Mouse (Mus musculus) neural tube, embryonic 11.5 days (tissue): ENCODE data around the gene Tspan10. TPM values are rescaled to one million over a fixed set of nuclear protein-coding genes. Genes with fewer than 3 reads are reported as not detected.
A peak's percentile ranks its signal among the peaks of the same experiment; 100 is the strongest.

Source experiments
- ATAC-seq: fragments of 200-750 bp; cut with Nextera tagmentation; 2 replicates; pipeline ENCODE4 v1.8.0; 2017; ENCODE audit warnings: moderate number of reproducible peaks, mild to moderate bottlenecking, moderate TSS enrichment, moderate library complexity; ENCODE audit not compliant: insufficient read depth, low FRiP score, low TSS enrichment
- DNase-seq: peaks from one replicate; pipeline ENCODE4 v3.0.0-alpha.2; 2015; ENCODE audit warnings: low spot score
- H3K27ac ChIP-seq: fragments of 300-500 bp; sonication (generic); 2 replicates; pipeline ENCODE4 v1.5.1; 2014; ENCODE audit warnings: low read depth, mild to moderate bottlenecking, low read length
- H3K27me3 ChIP-seq: fragments of 300-500 bp; sonication (generic); 2 replicates; pipeline ENCODE4 v1.6.1; 2014; ENCODE audit warnings: mild to moderate bottlenecking, low read length, mixed read lengths; ENCODE audit not compliant: control insufficient read depth, insufficient read depth
- H3K36me3 ChIP-seq: fragments of 300-500 bp; sonication (generic); 2 replicates; pipeline ENCODE4 v1.6.1; 2014; ENCODE audit warnings: mild to moderate bottlenecking, low read length, moderate library complexity, mixed read lengths; ENCODE audit not compliant: control insufficient read depth, insufficient read depth
- H3K4me1 ChIP-seq: fragments of 300-500 bp; sonication (generic); 2 replicates; pipeline ENCODE4 v1.6.1; 2014; ENCODE audit warnings: low read length, mixed read lengths; ENCODE audit not compliant: control insufficient read depth, insufficient read depth
- H3K4me2 ChIP-seq: fragments of 300-500 bp; sonication (generic); 2 replicates; pipeline ENCODE4 v1.6.1; 2014; ENCODE audit warnings: low read depth, mild to moderate bottlenecking, moderate library complexity
- H3K4me3 ChIP-seq: fragments of 300-500 bp; sonication (generic); 2 replicates; pipeline ENCODE4 v1.5.1; 2014; ENCODE audit warnings: low read depth, low read length
- H3K9ac ChIP-seq: fragments of 300-500 bp; sonication (generic); 2 replicates; pipeline ENCODE4 v1.6.1; 2014; ENCODE audit warnings: mild to moderate bottlenecking, low read length
- H3K9me3 ChIP-seq: fragments of 300-500 bp; sonication (generic); 2 replicates; pipeline ENCODE4 v1.6.1; 2016; ENCODE audit warnings: low read length; ENCODE audit not compliant: control insufficient read depth
- WGBS: fragments of 180-500 bp; shearing (Covaris S2); extraction: QIAGEN DNeasy Blood & Tissue Kit; methylation state at CpG from one replicate; pipeline ENCODE4 v1.1.7; 2014; 5-methylcytosine and 5-hydroxymethylcytosine counted together
- polyA plus RNA-seq: library from polyadenylated mRNA; unstranded; fragments of >200 nt; fragmentation: Nextera tagmentation; extraction: Ambion mirVana; gene quantifications from 2 replicates; pipeline ENCODE4 v1.2.1, GENCODE M21; 2014

Gene Tspan10
- polyA plus RNA-seq, 1 experiment from 2014 or later = not detected

- no peak for ATAC-seq
- no peaks in the 10 kb centered on the region for H3K9me3 ChIP-seq
- H3K27ac ChIP-seq = no peak overlapping the region; the same call in 1 of the 2 replicates
- peak overlapping the region; percentile 39; the same call in 1 of the 2 replicates for H3K9ac ChIP-seq
- H3K27me3 ChIP-seq = no peaks in the 10 kb centered on the region
- H3K4me1 ChIP-seq = peaks cover 15% of the 10 kb centered on the region
- WGBS = 27% methylated on average over 3 of the region's 3 CpGs
- peak overlapping the region; percentile 88 for H3K4me3 ChIP-seq
- H3K36me3 ChIP-seq = peaks cover 14% of the 10 kb centered on the region
- H3K4me2 ChIP-seq = peak overlapping the region; percentile 97
- DNase-seq = no peak
Observed at GRCm38 (mm10) chr11:120492878-120493203, 50.4 kb downstream of the Tspan10 start.

GRCm38 (mm10) chr11:120493351-120493750, 50.9 kb downstream of the Tspan10 start:
- Histone ChIP-seq H3K4me1 (peaks cover 15% of the 10 kb centered on the region), H3K27me3 (no peaks in the 10 kb centered on the region), H3K4me2 (peak overlapping the region; percentile 97), H3K9ac (peak overlapping the region; percentile 39; the same call in 1 of the 2 replicates), H3K36me3 (peaks cover 18% of the 10 kb centered on the region), H3K27ac (no peak overlapping the region), H3K4me3 (0 out of 2 replicates have a peak overlapping the region, but pooled peaks have one; percentile 88), H3K9me3 (no peaks in the 10 kb centered on the region)
- DNase-seq (no peak), ATAC-seq (no peak)
- 62% methylated on average over 3 of the region's 3 CpGs for WGBS

GRCm38 (mm10) chr11:120493911-120494310, 51.5 kb downstream of the Tspan10 start:
- WGBS = 92% methylated on average over 3 of the region's 3 CpGs
- Histone ChIP-seq H3K9me3 (no peaks in the 10 kb centered on the region), H3K4me2 (no peak overlapping the region), H3K36me3 (peaks cover 20% of the 10 kb centered on the region), H3K4me3 (no peak overlapping the region), H3K27me3 (no peaks in the 10 kb centered on the region), H3K4me1 (peaks cover 15% of the 10 kb centered on the region), H3K27ac (no peak overlapping the region), H3K9ac (no peak overlapping the region)
- DNase-seq (no peak), ATAC-seq (no peak)

Other genes starting within 250 kb of the Tspan10 start
- 19.7 and 22.7 TPM in 2 replicates for gene Bahcc1, start 209.7 kb upstream of the Tspan10 start, polyA plus RNA-seq
- 3,675 and 3,804 TPM in 2 replicates for gene Actg1, start 94.1 kb upstream of the Tspan10 start, polyA plus RNA-seq
- 0.42 and 0.81 TPM in 2 replicates for gene Fscn2, start 81.1 kb upstream of the Tspan10 start, polyA plus RNA-seq
- gene Faap100, start 63.9 kb upstream of the Tspan10 start, polyA plus RNA-seq = 34.5 and 39.5 TPM in 2 replicates
- 44.7 and 51.0 TPM in 2 replicates for gene Nploc4, start 4.9 kb upstream of the Tspan10 start, polyA plus RNA-seq
- 0.65 TPM in 1 of 2 replicates, not detected in the other for gene Pde6g, start 10.9 kb downstream of the Tspan10 start, polyA plus RNA-seq
- gene Oxld1, start 15.4 kb downstream of the Tspan10 start, polyA plus RNA-seq = 12.0 and 14.4 TPM in 2 replicates
- gene Ccdc137, start 15.5 kb downstream of the Tspan10 start, polyA plus RNA-seq = 26.4 and 29.0 TPM in 2 replicates
- 61.2 and 65.7 TPM in 2 replicates for gene Arl16, start 25.0 kb downstream of the Tspan10 start, polyA plus RNA-seq
- gene Mrpl12, start 42.0 kb downstream of the Tspan10 start, polyA plus RNA-seq = 142 and 145 TPM in 2 replicates
- gene Slc25a10, start 49.2 kb downstream of the Tspan10 start, polyA plus RNA-seq = 41.4 and 49.5 TPM in 2 replicates
- gene Gcgr, start 88.1 kb downstream of the Tspan10 start, polyA plus RNA-seq = 0.19 and 0.24 TPM in 2 replicates
- gene Mcrip1, start 107.1 kb downstream of the Tspan10 start, polyA plus RNA-seq = 244 and 251 TPM in 2 replicates
- not detected in 2 replicates for gene Ppp1r27, start 108.5 kb downstream of the Tspan10 start, polyA plus RNA-seq
- 562 and 566 TPM in 2 replicates for gene P4hb, start 130.6 kb downstream of the Tspan10 start, polyA plus RNA-seq
- 686 and 719 TPM in 2 replicates for gene Arhgdia, start 139.0 kb downstream of the Tspan10 start, polyA plus RNA-seq
- 669 and 698 TPM in 2 replicates for gene Alyref, start 155.7 kb downstream of the Tspan10 start, polyA plus RNA-seq
- gene Anapc11, start 155.8 kb downstream of the Tspan10 start, polyA plus RNA-seq = 198 and 199 TPM in 2 replicates
- gene Npb, start 165.8 kb downstream of the Tspan10 start, polyA plus RNA-seq = 0.78 TPM in 1 of 2 replicates, not detected in the other
- 109 and 118 TPM in 2 replicates for gene Pcyt2, start 175.3 kb downstream of the Tspan10 start, polyA plus RNA-seq
- gene Sirt7, start 182.6 kb downstream of the Tspan10 start, polyA plus RNA-seq = 37.2 and 39.0 TPM in 2 replicates
- gene Mafg, start 191.0 kb downstream of the Tspan10 start, polyA plus RNA-seq = 26.5 and 27.5 TPM in 2 replicates
- gene Pycr1, start 201.1 kb downstream of the Tspan10 start, polyA plus RNA-seq = 31.8 and 33.8 TPM in 2 replicates
- gene Myadml2, start 205.5 kb downstream of the Tspan10 start, polyA plus RNA-seq = 0.89 TPM in 1 of 2 replicates, not detected in the other
- gene Notum, start 218.5 kb downstream of the Tspan10 start, polyA plus RNA-seq = 2.6 and 3.0 TPM in 2 replicates
- 124 and 136 TPM in 2 replicates for gene Aspscr1, start 230.3 kb downstream of the Tspan10 start, polyA plus RNA-seq